Mouse (Mus musculus): ENCODE results near the gene Tmem253.
"Not testable (repeated sequence)": the region's sequence is repeated elsewhere in the genome, so short reads cannot be mapped to it uniquely, and the experiment has no call there.

The Tmem253 gene

GRCm38 (mm10) chr14:52021568-52022212 lies 6.2 kb downstream of the Tmem253 start:
- no peak for DNase-seq (ENCODE audit: low read depth, low spot score)

- no peak for DNase-seq (ENCODE audit: low read depth, low spot score)
Measured at GRCm38 (mm10) chr14:52022244-52022708, 6.8 kb downstream of the Tmem253 start.

GRCm38 (mm10) chr14:52022709-52023459 lies 7.4 kb downstream of the Tmem253 start:
- peak; percentile 98 for DNase-seq (ENCODE audit: low read depth, low spot score)

GRCm38 (mm10) chr14:52024133-52024532 lies 8.7 kb downstream of the Tmem253 start:
- no peak for DNase-seq (ENCODE audit: low read depth, low spot score)

- DNase-seq (ENCODE audit: low read depth, low spot score) = no peak
Measured at GRCm38 (mm10) chr14:52026342-52026741, 10.9 kb downstream of the Tmem253 start.

GRCm38 (mm10) chr14:52035926-52036325 lies 20.5 kb downstream of the Tmem253 start:
- DNase-seq (ENCODE audit: low read depth, low spot score) = no peak

GRCm38 (mm10) chr14:52039332-52039731 lies 23.9 kb downstream of the Tmem253 start:
- no peak for DNase-seq (ENCODE audit: low read depth, low spot score)

- DNase-seq (ENCODE audit: low read depth, low spot score) = not testable (repeated sequence)
Measured at GRCm38 (mm10) chr14:52042359-52042758, 26.9 kb downstream of the Tmem253 start, which contains the start of gene Olfr221. TSS of gene Olfr221 (minus strand) at chr14:52042459.

GRCm38 (mm10) chr14:52043446-52043845 lies 28.0 kb downstream of the Tmem253 start:
- no peak for DNase-seq (ENCODE audit: low read depth, low spot score)

- DNase-seq (ENCODE audit: low read depth, low spot score) = peak; percentile 85
Measured at GRCm38 (mm10) chr14:52044901-52045678, 29.6 kb downstream of the Tmem253 start.

GRCm38 (mm10) chr14:52045966-52046565 lies 30.6 kb downstream of the Tmem253 start:
- DNase-seq (ENCODE audit: low read depth, low spot score) = no peak

- peak; percentile 67 for DNase-seq (ENCODE audit: low read depth, low spot score)
Measured at GRCm38 (mm10) chr14:52052720-52053119, 37.3 kb downstream of the Tmem253 start.

- no peak for DNase-seq (ENCODE audit: low read depth, low spot score)
Measured at GRCm38 (mm10) chr14:52059982-52060381, 44.5 kb downstream of the Tmem253 start.

GRCm38 (mm10) chr14:52060800-52061199 lies 45.3 kb downstream of the Tmem253 start:
- no peak for DNase-seq (ENCODE audit: low read depth, low spot score)

GRCm38 (mm10) chr14:52061798-52062197 lies 46.3 kb downstream of the Tmem253 start:
- no peak for DNase-seq (ENCODE audit: low read depth, low spot score)

- DNase-seq (ENCODE audit: low read depth, low spot score) = peak; percentile 94
Measured at GRCm38 (mm10) chr14:52066135-52066534, 50.7 kb downstream of the Tmem253 start.
